Mouse (Mus musculus) liver, adult 2 months (tissue): Measurements from ENCODE around the gene Olfr622.

Experiments used
- CTCF ChIP-seq: fragments of 200-500 bp; IDR thresholded peaks from 2 replicates; pipeline ENCODE4 v1.5.1; 2011; ENCODE audit warnings: low read depth, low read length, control low read depth
- POLR2A ChIP-seq: fragments of 200-500 bp; IDR thresholded peaks from 2 replicates; pipeline ENCODE4 v1.6.1; 2011; ENCODE audit warnings: low read length, control low read depth; ENCODE audit not compliant: insufficient read depth; ENCODE audit errors: extremely low read depth

DNA sequence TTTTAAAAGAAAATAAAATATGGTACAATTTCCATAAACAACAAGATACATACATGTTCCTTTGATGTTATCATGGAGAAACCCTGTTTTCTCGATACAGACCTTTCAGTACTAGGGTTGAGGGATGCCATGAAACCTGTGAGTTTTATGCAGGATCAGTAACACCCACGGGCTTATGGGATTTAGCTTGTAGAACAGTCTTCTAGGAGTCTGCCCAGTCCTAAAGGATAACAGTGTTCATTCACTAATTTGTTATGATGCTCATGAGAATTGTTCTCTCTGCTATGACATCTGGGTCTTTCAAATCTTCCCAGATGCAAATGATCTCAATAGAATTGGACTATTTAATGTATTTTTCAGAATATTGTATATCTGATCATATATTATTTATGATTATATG is 30.1 kb downstream of the Olfr622 start, which contains the start of gene Olfr620:
- TF ChIP-seq CTCF = no peak
- no peak for TF ChIP-seq POLR2A
